27 mouse cellular contexts compared by ENCODE assay signal in genomic region chr2:105664996-105665395, GRCm38 (mm10). TPM values are rescaled to one million over a fixed set of nuclear protein-coding genes. Genes with fewer than 3 reads are reported as not detected.
DNase-seq lines count a peak whose midpoint lies in the region; ATAC-seq lines count a peak whose summit lies in the region.
"Had no signal": no experiment of that assay in that cellular context is flagged by ENCODE, and none has a peak within 500 bp of the region (broad histone marks: within the 10 kb centered on the region; RNA-seq: fewer than 3 reads in every experiment).

No protein-coding gene starts in this region.

- no peak for ATAC-seq in embryonic facial prominence, embryonic 11.5 days (replicated peaks; ENCODE audit: insufficient number of reproducible peaks, low FRiP score, low TSS enrichment, low read depth)
- ATAC-seq: activated CD4-positive, CD25-positive, alpha-beta regulatory T cell, adult 4 months; forebrain, embryonic 15.5 days; hindbrain, embryonic 16.5 days; inflammation-experienced regulatory T-cells, adult 6 months; intestine, postnatal 0 days; Patski had no signal

- no peaks in the 10 kb centered on the region; the same call in 1 of the 2 replicates for H3K4me1 ChIP-seq in embryonic facial prominence, embryonic 11.5 days (ENCODE audit: control insufficient read depth, insufficient read depth, low read length)
- peaks cover 49% of the 10 kb centered on the region for H3K4me1 ChIP-seq in embryonic facial prominence, embryonic 10.5 days

- H3K36me3 ChIP-seq in embryonic facial prominence, embryonic 11.5 days (replicated peaks; ENCODE audit: control insufficient read depth, insufficient read depth, low read depth, low read length), result no peaks in the 10 kb centered on the region
- no peaks in the 10 kb centered on the region for H3K36me3 ChIP-seq in embryonic facial prominence, embryonic 10.5 days (replicated peaks)
- H3K36me3 ChIP-seq: embryonic facial prominence, embryonic 15.5 days; forebrain, embryonic 10.5 days; forebrain, embryonic 15.5 days; heart, embryonic 12.5 days; hindbrain, embryonic 10.5 days had no signal

- no peak overlapping the region for H3K4me2 ChIP-seq in embryonic facial prominence, embryonic 11.5 days (ENCODE audit: low read depth, low read length)
- H3K4me2 ChIP-seq: embryonic facial prominence, embryonic 15.5 days; forebrain, embryonic 15.5 days; heart, embryonic 12.5 days had no signal

- no peaks in the 10 kb centered on the region for H3K9me3 ChIP-seq in embryonic facial prominence, embryonic 11.5 days (replicated peaks; ENCODE audit: control insufficient read depth, low read length)
- H3K9me3 ChIP-seq in embryonic facial prominence, embryonic 10.5 days, result no peaks in the 10 kb centered on the region
- H3K9me3 ChIP-seq: embryonic facial prominence, embryonic 15.5 days; forebrain, embryonic 10.5 days; forebrain, embryonic 15.5 days; heart, embryonic 12.5 days; hindbrain, embryonic 10.5 days had no signal

- DNase-seq in embryonic facial prominence, embryonic 11.5 days (ENCODE audit: low spot score), result peak; percentile 3
- no peak for DNase-seq in embryonic facial prominence, embryonic 10.5 days (ENCODE audit: low spot score)
- peak; percentile 76 for DNase-seq in Muller cell, postnatal 12 days (ENCODE audit: inconsistent ontology term)
- DNase-seq in embryo, embryonic 10.5 days (ENCODE audit: low spot score), result peak; percentile 47
- peak; percentile 8 for DNase-seq in mesoderm, embryonic 11.5 days (ENCODE audit: low read depth, low spot score)
- DNase-seq in urinary bladder, postnatal 36 days (ENCODE audit: low spot score in 2 of 2), result no peak
- no peak for DNase-seq in adipocyte (ENCODE audit: low spot score)
- no peak for DNase-seq in frontal cortex, adult 2 months (ENCODE audit: extremely low spot score in 1 of 2, low spot score in 1 of 2)
- DNase-seq: adrenal gland, adult 2 months; adrenal gland, postnatal 25 days; cerebellum, adult 11 months; cerebellum, adult 8-10 months; cerebellum, postnatal 36 days; gastrocnemius, adult 2 months; gastrocnemius, postnatal 25 days had no signal

- peaks cover 87% of the 10 kb centered on the region for H3K27me3 ChIP-seq in embryonic facial prominence, embryonic 11.5 days (ENCODE audit: control insufficient read depth, insufficient read depth, low read length)
- H3K27me3 ChIP-seq in embryonic facial prominence, embryonic 10.5 days (replicated peaks; ENCODE audit: low read depth, poor library complexity, severe bottlenecking), result peaks cover 100% of the 10 kb centered on the region

- no peak overlapping the region for H3K9ac ChIP-seq in embryonic facial prominence, embryonic 11.5 days (replicated peaks; ENCODE audit: low read length)
- H3K9ac ChIP-seq: embryonic facial prominence, embryonic 15.5 days; forebrain, embryonic 15.5 days; heart, embryonic 12.5 days had no signal

- WGBS in embryonic facial prominence, embryonic 11.5 days, result 5% methylated on average over 5 of the region's 5 CpGs
- WGBS in embryonic facial prominence, embryonic 10.5 days, result 5% methylated on average over 5 of the region's 5 CpGs

- H3K4me3 ChIP-seq in embryonic facial prominence, embryonic 11.5 days (ENCODE audit: low read depth, low read length), result no peak overlapping the region
- H3K4me3 ChIP-seq in embryonic facial prominence, embryonic 10.5 days, result no peak overlapping the region
- H3K4me3 ChIP-seq: embryonic facial prominence, embryonic 15.5 days; erythroblast, embryonic 14.5 days; forebrain, embryonic 10.5 days; forebrain, embryonic 15.5 days; gastrocnemius, adult 2 months; heart, embryonic 12.5 days; hindbrain, embryonic 10.5 days had no signal

- no peak overlapping the region for H3K27ac ChIP-seq in embryonic facial prominence, embryonic 11.5 days (replicated peaks; ENCODE audit: low read depth, low read length)
- H3K27ac ChIP-seq in embryonic facial prominence, embryonic 10.5 days (replicated peaks), result no peak overlapping the region
- H3K27ac ChIP-seq: embryonic facial prominence, embryonic 15.5 days; forebrain, embryonic 10.5 days; forebrain, embryonic 15.5 days; gastrocnemius, adult 2 months; hindbrain, embryonic 10.5 days had no signal

RNA-seq across cellular contexts. Expression of gene Pax6, which starts 3.7 kb away (rescaled TPM):
- polyA plus RNA-seq in embryonic facial prominence, embryonic 11.5 days (2014; fragmentation: Nextera tagmentation; extraction: Ambion mirVana), result 13.9 and 26.6 TPM in 2 replicates
- 13.0 and 22.3 TPM in 2 replicates for polyA plus RNA-seq in embryonic facial prominence, embryonic 10.5 days (2016; fragmentation: Nextera tagmentation; extraction: Ambion mirVana)
- polyA plus RNA-seq in frontal cortex, adult 2 months (2012; rRNA removed), result 40.3 and 47.5 TPM in 2 replicates
- polyA plus RNA-seq: adrenal gland, adult 2 months; heart, embryonic 16.5 days; Patski had no signal

Comparison
In these comparisons a context has a peak if more than half of its experiments do, and no peak if none do; other contexts are left out.
1. DNase-seq: peak in embryonic facial prominence, embryonic 11.5 days (single experiment), Muller cell, postnatal 12 days (single experiment), embryo, embryonic 10.5 days (single experiment) and mesoderm, embryonic 11.5 days (single experiment); none in embryonic facial prominence, embryonic 10.5 days (single experiment), urinary bladder, postnatal 36 days (0 of 2), adipocyte (single experiment) and frontal cortex, adult 2 months (0 of 2).